Mouse (Mus musculus): Measurements from ENCODE around the gene 1700023F06Rik. TPM values are rescaled to one million over a fixed set of nuclear protein-coding genes. Genes with fewer than 3 reads are reported as not detected.
A peak's percentile ranks its signal among the peaks of the same experiment; 100 is the strongest.

Gene 1700023F06Rik
- total and polyA plus RNA-seq, 3 experiments: not detected

GRCm38 (mm10) chr11:103175688-103176442 is 32.5 kb downstream of the 1700023F06Rik start (continued):
- TF ChIP-seq KAT2A (IDR thresholded peaks at IDR 0.05; ENCODE audit: insufficient replicate concordance, low read length) (0 out of 2 replicates have a peak, but pooled peaks have one; percentile 59), ETS1 (conservative IDR thresholded peaks at IDR 0.05; ENCODE audit: low read depth, low read length) (peak; percentile 90), ELF1 (IDR thresholded peaks at IDR 0.05; ENCODE audit: low read depth, low read length) (no peak; the same call in 1 of the 2 replicates)

GRCm38 (mm10) chr11:103174891-103175391 is 33.4 kb downstream of the 1700023F06Rik start:
- DNase-seq (ENCODE audit: extremely low read depth): peak; percentile 99
- Histone ChIP-seq H3K36me3 (replicated peaks in 1 of 2; ENCODE audit: control insufficient read depth in 1 of 2, insufficient read depth in 1 of 2, low read length in 1 of 2) (peaks cover 8 to 15% of the 10 kb centered on the region in 2 experiments), H3K4me2 (ENCODE audit: insufficient read depth, low read depth, poor library complexity, severe bottlenecking) (peak overlapping the region; percentile 93), H3K79me2 (replicated peaks; ENCODE audit: control insufficient read depth, extremely low read depth, insufficient read depth, poor library complexity, severe bottlenecking) (peaks cover 69% of the 10 kb centered on the region), H3K9ac (ENCODE audit: insufficient read depth, low read depth) (peak overlapping the region; percentile 58), H3K4me1 (ENCODE audit: control insufficient read depth in 1 of 2, insufficient read depth in 2 of 2) (peaks cover 38 to 89% of the 10 kb centered on the region in 2 experiments), H3K27ac (ENCODE audit: insufficient read depth, low read depth) (peak overlapping the region; percentile 99), H3K4me3 (replicated peaks in 1 of 3; ENCODE audit: low read depth in 2 of 3, low read length in 2 of 3, poor library complexity in 1 of 3) (peak overlapping the region; percentile 21 to 69 (median 23)), H3K9me3 (replicated peaks; ENCODE audit: low read length) (no peaks in the 10 kb centered on the region), H3K27me3 (replicated peaks) (no peaks in the 10 kb centered on the region)
- dilution Hi-C loops (cut with MboI; ENCODE audit: extremely low pct_ligation_motif_present, extremely low pct_unique_long_range_greater_than_20kb, low sequenced_read_pairs) (no loop called here), in situ Hi-C loops (cut with MboI; ENCODE audit: low pct_ligation_motif_present, low pct_unique_long_range_greater_than_20kb, low sequenced_read_pairs) (loop anchor here (5.0 to 25.0 kb wide), 3 partner anchors 97 to 387 kb away; no protein-coding TSS in a partner anchor)
- TF ChIP-seq RAD21 (IDR thresholded peaks at IDR 0.05; ENCODE audit: low read depth, low read length): no peak; the same call in none of the 2 replicates
- peak; percentile 31; the same call in 1 of the 2 replicates for TF ChIP-seq SMC3 (IDR thresholded peaks at IDR 0.05; ENCODE audit: low read depth, low read length)
- peak; percentile 91; the same call in 1 of the 2 replicates for TF ChIP-seq SIN3A (IDR thresholded peaks at IDR 0.05; ENCODE audit: low read length)
- TF ChIP-seq ETS1 (conservative IDR thresholded peaks at IDR 0.05; ENCODE audit: low read depth, low read length): peak; percentile 94
- peak; percentile 86 for TF ChIP-seq CHD2 (IDR thresholded peaks at IDR 0.05; ENCODE audit: low read length)
- peak; percentile 72 for TF ChIP-seq ZMIZ1 (IDR thresholded peaks at IDR 0.05; ENCODE audit: low read depth, low read length)
- TF ChIP-seq MYC (IDR thresholded peaks at IDR 0.05; ENCODE audit: low read depth, low read length): peak; percentile 95
- TF ChIP-seq KAT2A (IDR thresholded peaks at IDR 0.05; ENCODE audit: insufficient replicate concordance, low read length): peak; percentile 61; the same call in 1 of the 2 replicates
- peak; percentile 65 for TF ChIP-seq HCFC1 (IDR thresholded peaks at IDR 0.05; ENCODE audit: low read depth, low read length)
- peak; percentile 98 for TF ChIP-seq MAZ (IDR thresholded peaks at IDR 0.05; ENCODE audit: low read depth, low read length)
- peak; percentile 93 for TF ChIP-seq MEF2A (IDR thresholded peaks at IDR 0.05; ENCODE audit: borderline replicate concordance, low read depth, low read length)
- TF ChIP-seq IRF4 (IDR thresholded peaks at IDR 0.05; ENCODE audit: low read depth, low read length): peak; percentile 91
- peak; percentile 3; the same call in 1 of the 2 replicates for TF ChIP-seq JUN (IDR thresholded peaks at IDR 0.05; ENCODE audit: insufficient read depth, low read depth, low read length)
- no peak for TF ChIP-seq PAX5 (IDR thresholded peaks at IDR 0.05; ENCODE audit: low read length)
- no peak for TF ChIP-seq USF1 (IDR thresholded peaks at IDR 0.05; ENCODE audit: low read depth, low read length)
- TF ChIP-seq JUND (conservative IDR thresholded peaks at IDR 0.05; ENCODE audit: low read depth, low read length): no peak
- TF ChIP-seq POLR2A (IDR thresholded peaks at IDR 0.05; ENCODE audit: low read depth, low read length): peak; percentile 73
- TF ChIP-seq E2F4 (IDR thresholded peaks at IDR 0.05; ENCODE audit: insufficient replicate concordance, low read depth, low read length): no peak
- peak; percentile 49 for TF ChIP-seq NRF1 (IDR thresholded peaks at IDR 0.05; ENCODE audit: low read depth, low read length)
- TF ChIP-seq MAX (IDR thresholded peaks at IDR 0.05; ENCODE audit: low read length): peak; percentile 92
- 0 out of 2 replicates have a peak, but pooled peaks have one; percentile 57 for TF ChIP-seq RCOR1 (conservative IDR thresholded peaks at IDR 0.05; ENCODE audit: low read depth, low read length)
- peak; percentile 79 for TF ChIP-seq EP300 (IDR thresholded peaks at IDR 0.05; ENCODE audit: low read length)
- no peak for TF ChIP-seq CTCF (conservative IDR thresholded peaks at IDR 0.05 in 1 of 2, IDR thresholded peaks at IDR 0.05 in 1 of 2; ENCODE audit: low read depth in 2 of 2, low read length in 2 of 2)
- TF ChIP-seq ZC3H11A (IDR thresholded peaks at IDR 0.05; ENCODE audit: low read depth, low read length): no peak
- peak; percentile 67 for TF ChIP-seq NELFE (IDR thresholded peaks at IDR 0.05; ENCODE audit: low read depth, low read length)
- TF ChIP-seq ZNF384 (IDR thresholded peaks at IDR 0.05; ENCODE audit: low read depth, low read length): no peak; the same call in 1 of the 2 replicates
- TF ChIP-seq ELF1 (IDR thresholded peaks at IDR 0.05; ENCODE audit: low read depth, low read length): peak; percentile 94
- no peak for TF ChIP-seq MAFK (IDR thresholded peaks at IDR 0.05; ENCODE audit: insufficient replicate concordance, low read length)
- TF ChIP-seq TCF12 (IDR thresholded peaks at IDR 0.05; ENCODE audit: low read depth, low read length): peak; percentile 95
- TF ChIP-seq POLR2AphosphoS2 (IDR thresholded peaks at IDR 0.05; ENCODE audit: low read depth, low read length): peak; percentile 74; the same call in 1 of the 2 replicates
- TF ChIP-seq UBTF (IDR thresholded peaks at IDR 0.05; ENCODE audit: low read depth, low read length): peak; percentile 71; the same call in 1 of the 2 replicates
- no peak for TF ChIP-seq GABPA (IDR thresholded peaks at IDR 0.05; ENCODE audit: insufficient replicate concordance, low read depth, low read length)
- peak; percentile 29; the same call in 1 of the 2 replicates for TF ChIP-seq CHD1 (IDR thresholded peaks at IDR 0.05; ENCODE audit: low read depth, low read length)
- TF ChIP-seq ZKSCAN1 (IDR thresholded peaks at IDR 0.05; ENCODE audit: borderline replicate concordance, low read depth, low read length): no peak

Data from CH12.LX (cell line).